Mouse (Mus musculus): ENCODE measurements at regions not wholly inside any gene's neighbourhood (a gene's known extent, or its start where the extent isn't known, plus 50 kb on each side); places are given as distances from the start of the nearest gene placed in this dataset.

GRCm38 (mm10) chr12:62768930-62769329, 1246.0 kb downstream of the Lrfn5 start:
- WGBS: 60% methylated on average over 2 of the region's 2 CpGs
- H3K4me1 ChIP-seq (replicated peaks; ENCODE audit: control insufficient read depth, insufficient read depth, low read length): no peaks in the 10 kb centered on the region
- no peak overlapping the region for H3K9ac ChIP-seq (replicated peaks; ENCODE audit: low read depth, low read length)
- no peak overlapping the region for H3K4me3 ChIP-seq (replicated peaks; ENCODE audit: low read length)
- ATAC-seq: peak; percentile 92
- H3K4me2 ChIP-seq (ENCODE audit: low read length): no peak overlapping the region
- H3K27me3 ChIP-seq (replicated peaks; ENCODE audit: control insufficient read depth, insufficient read depth, low read length): no peaks in the 10 kb centered on the region
- no peaks in the 10 kb centered on the region for H3K36me3 ChIP-seq (ENCODE audit: control insufficient read depth, insufficient read depth)
- no peaks in the 10 kb centered on the region for H3K9me3 ChIP-seq (ENCODE audit: control insufficient read depth, low read length)
- no peak overlapping the region for H3K27ac ChIP-seq (ENCODE audit: low read length)

- Histone ChIP-seq H3K4me3 (replicated peaks; ENCODE audit: low read length) (no peak overlapping the region), H3K9ac (replicated peaks; ENCODE audit: low read depth, low read length) (no peak overlapping the region), H3K36me3 (ENCODE audit: control insufficient read depth, insufficient read depth) (no peaks in the 10 kb centered on the region), H3K4me1 (replicated peaks; ENCODE audit: control insufficient read depth, insufficient read depth, low read length) (no peaks in the 10 kb centered on the region), H3K27me3 (replicated peaks; ENCODE audit: control insufficient read depth, insufficient read depth, low read length) (no peaks in the 10 kb centered on the region), H3K4me2 (ENCODE audit: low read length) (no peak overlapping the region), H3K9me3 (ENCODE audit: control insufficient read depth, low read length) (no peaks in the 10 kb centered on the region), H3K27ac (ENCODE audit: low read length) (no peak overlapping the region)
- 92% methylated on average over 3 of the region's 3 CpGs for WGBS
- no peak for ATAC-seq
Observed at GRCm38 (mm10) chr12:62769895-62770294, 1246.9 kb downstream of the Lrfn5 start.

- no peak overlapping the region for H3K27ac ChIP-seq (ENCODE audit: low read length)
- 70% methylated on average over 1 of the region's 1 CpGs for WGBS
- no peaks in the 10 kb centered on the region for H3K4me1 ChIP-seq (replicated peaks; ENCODE audit: control insufficient read depth, insufficient read depth, low read length)
- H3K36me3 ChIP-seq (ENCODE audit: control insufficient read depth, insufficient read depth): no peaks in the 10 kb centered on the region
- H3K4me3 ChIP-seq (replicated peaks; ENCODE audit: low read length): no peak overlapping the region
- H3K9ac ChIP-seq (replicated peaks; ENCODE audit: low read depth, low read length): no peak overlapping the region
- ATAC-seq: no peak
- H3K4me2 ChIP-seq (ENCODE audit: low read length): no peak overlapping the region
- no peaks in the 10 kb centered on the region for H3K9me3 ChIP-seq (ENCODE audit: control insufficient read depth, low read length)
- H3K27me3 ChIP-seq (replicated peaks; ENCODE audit: control insufficient read depth, insufficient read depth, low read length): no peaks in the 10 kb centered on the region
Observed at GRCm38 (mm10) chr12:62775974-62776373, 1253.0 kb downstream of the Lrfn5 start.

GRCm38 (mm10) chr12:62812781-62813180, 1289.8 kb downstream of the Lrfn5 start:
- Histone ChIP-seq H3K36me3 (ENCODE audit: control insufficient read depth, insufficient read depth) (no peaks in the 10 kb centered on the region), H3K27me3 (replicated peaks; ENCODE audit: control insufficient read depth, insufficient read depth, low read length) (no peaks in the 10 kb centered on the region), H3K9ac (replicated peaks; ENCODE audit: low read depth, low read length) (no peak overlapping the region), H3K4me3 (replicated peaks; ENCODE audit: low read length) (no peak overlapping the region), H3K4me2 (ENCODE audit: low read length) (no peak overlapping the region), H3K9me3 (ENCODE audit: control insufficient read depth, low read length) (no peaks in the 10 kb centered on the region; the same call in 1 of the 2 replicates), H3K27ac (ENCODE audit: low read length) (no peak overlapping the region), H3K4me1 (replicated peaks; ENCODE audit: control insufficient read depth, insufficient read depth, low read length) (no peaks in the 10 kb centered on the region)
- WGBS: 67% methylated on average over 1 of the region's 1 CpGs
- ATAC-seq: 0 out of 2 replicates have a peak, but pooled peaks have one; percentile 47

Data from forebrain, embryonic 16.5 days (tissue).